Mouse (Mus musculus): ENCODE results near the gene Dtx3. TPM values are rescaled to one million over a fixed set of nuclear protein-coding genes. Genes with fewer than 3 reads are reported as not detected.

The Dtx3 gene
- total RNA-seq, 1 experiment = 29.5 TPM

DNA sequence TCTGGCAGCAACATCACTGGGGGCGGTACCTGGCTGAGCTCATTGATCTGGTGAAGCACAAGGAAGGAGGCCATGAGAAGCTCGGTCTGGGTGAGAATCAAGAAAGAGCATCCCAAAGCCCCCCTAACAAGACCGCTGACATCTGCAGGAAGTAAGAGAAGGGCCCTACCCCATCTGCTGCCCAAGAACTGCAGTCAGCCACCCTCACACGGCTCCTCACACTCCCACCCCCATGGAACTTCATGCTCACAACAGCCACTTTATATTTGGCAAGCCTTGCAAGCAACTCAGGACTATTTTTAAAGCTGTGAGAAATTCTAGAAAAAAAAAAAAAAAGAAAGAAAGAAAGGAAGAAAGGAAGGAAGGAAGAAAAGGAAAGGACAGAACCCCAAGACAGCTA is 13.4 kb upstream of the Dtx3 start:
- no peak overlapping the region for H3K27ac ChIP-seq (ENCODE audit: insufficient read depth, low read depth, low read length, poor library complexity, severe bottlenecking)
- no peak for TF ChIP-seq ZNF384 (IDR thresholded peaks at IDR 0.05; ENCODE audit: low read depth, low read length)
- TF ChIP-seq MAFK (IDR thresholded peaks at IDR 0.05; ENCODE audit: insufficient read depth, low read depth, low read length) = no peak
- TF ChIP-seq CHD2 (IDR thresholded peaks at IDR 0.05; ENCODE audit: low read depth, low read length) = no peak
- TF ChIP-seq ZC3H11A (IDR thresholded peaks at IDR 0.05; ENCODE audit: borderline replicate concordance, low read depth, low read length) = no peak
- TF ChIP-seq HCFC1 (IDR thresholded peaks at IDR 0.05; ENCODE audit: borderline replicate concordance, insufficient read depth, low read length) = no peak
- peaks cover 33% of the 10 kb centered on the region for H3K36me3 ChIP-seq (ENCODE audit: control insufficient read depth, insufficient read depth, low read length, poor library complexity, severe bottlenecking)
- H3K4me3 ChIP-seq (ENCODE audit: insufficient read depth in 1 of 2, low read depth in 1 of 2, low read length in 2 of 2, poor library complexity in 1 of 2, severe bottlenecking in 1 of 2) = no peak overlapping the region
- DNase-seq (ENCODE audit: low read depth, low spot score) = no peak
- H3K9me3 ChIP-seq (ENCODE audit: control insufficient read depth, insufficient read depth, low read depth, low read length) = no peaks in the 10 kb centered on the region
- in situ Hi-C loops (cut with MboI; ENCODE audit: low sequenced_read_pairs in 2 of 2, unreplicated experiment in 2 of 2) = no loop called here
- H3K4me1 ChIP-seq (ENCODE audit: control insufficient read depth in 2 of 2, insufficient read depth in 2 of 2, low read length in 2 of 2, poor library complexity in 1 of 2) = peaks cover 3 to 17% of the 10 kb centered on the region in 2 experiments; a peak in 3 of 4 replicates
- H3K9ac ChIP-seq (ENCODE audit: insufficient read depth, low read depth, low read length, poor library complexity, severe bottlenecking) = no peak overlapping the region

DNA sequence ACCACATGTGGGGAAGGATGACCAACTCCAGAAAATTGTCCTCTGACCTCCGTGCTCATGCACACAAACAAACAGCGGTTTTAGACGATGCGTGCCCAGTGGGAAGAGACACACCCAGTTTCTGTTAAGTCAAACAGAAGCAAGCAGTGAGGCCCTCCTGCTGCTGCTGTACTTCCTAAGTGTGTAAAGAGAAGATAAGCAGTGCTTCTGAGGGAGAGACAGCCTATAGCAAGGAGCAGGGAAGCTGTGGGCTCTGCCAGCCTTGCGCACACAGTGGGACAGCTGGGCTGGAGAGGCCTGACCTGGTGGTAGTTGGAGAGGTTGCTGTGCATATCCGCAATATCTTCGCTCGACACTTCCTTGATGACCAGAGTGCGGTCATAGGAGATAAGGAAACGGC is 9.8 kb upstream of the Dtx3 start:
- Histone ChIP-seq H3K4me1 (ENCODE audit: control insufficient read depth in 2 of 2, insufficient read depth in 2 of 2, low read length in 2 of 2, poor library complexity in 1 of 2) (peaks cover 2 to 10% of the 10 kb centered on the region in 2 experiments; a peak in 2 of 4 replicates), H3K27ac (ENCODE audit: insufficient read depth, low read depth, low read length, poor library complexity, severe bottlenecking) (no peak overlapping the region), H3K36me3 (ENCODE audit: control insufficient read depth, insufficient read depth, low read length, poor library complexity, severe bottlenecking) (peaks cover 42% of the 10 kb centered on the region), H3K9me3 (ENCODE audit: control insufficient read depth, insufficient read depth, low read depth, low read length) (no peaks in the 10 kb centered on the region), H3K9ac (ENCODE audit: insufficient read depth, low read depth, low read length, poor library complexity, severe bottlenecking) (no peak overlapping the region), H3K4me3 (ENCODE audit: insufficient read depth in 1 of 2, low read depth in 1 of 2, low read length in 2 of 2, poor library complexity in 1 of 2, severe bottlenecking in 1 of 2) (no peak overlapping the region)
- DNase-seq (ENCODE audit: low read depth, low spot score) = no peak
- TF ChIP-seq HCFC1 (IDR thresholded peaks at IDR 0.05; ENCODE audit: borderline replicate concordance, insufficient read depth, low read length) (no peak), ZC3H11A (IDR thresholded peaks at IDR 0.05; ENCODE audit: borderline replicate concordance, low read depth, low read length) (no peak), ZNF384 (IDR thresholded peaks at IDR 0.05; ENCODE audit: low read depth, low read length) (no peak), CHD2 (IDR thresholded peaks at IDR 0.05; ENCODE audit: low read depth, low read length) (no peak), MAFK (IDR thresholded peaks at IDR 0.05; ENCODE audit: insufficient read depth, low read depth, low read length) (no peak)
- in situ Hi-C loops (cut with MboI; ENCODE audit: low sequenced_read_pairs in 2 of 2, unreplicated experiment in 2 of 2) = no loop called here

DNA sequence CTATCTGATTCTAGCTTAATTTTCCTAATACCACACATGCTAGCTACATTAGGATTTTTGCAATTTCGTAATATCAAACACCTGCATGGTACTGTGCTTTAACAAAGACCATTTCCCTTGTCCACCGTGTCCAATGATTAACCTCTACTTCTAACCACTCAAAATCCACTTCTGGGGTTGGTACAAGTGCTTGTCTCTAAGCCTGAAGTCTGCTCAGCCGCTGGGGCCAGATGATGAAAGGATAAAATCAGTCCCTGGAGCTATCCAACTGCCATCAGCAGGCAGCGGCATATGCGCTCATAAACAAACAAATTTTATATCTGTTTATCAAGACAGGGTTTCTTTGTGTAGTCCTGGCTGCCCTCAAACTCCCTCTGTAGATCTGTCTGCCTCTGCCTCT is 9.1 kb upstream of the Dtx3 start:
- DNase-seq (ENCODE audit: low read depth, low spot score) = no peak
- H3K9me3 ChIP-seq (ENCODE audit: control insufficient read depth, insufficient read depth, low read depth, low read length) = no peaks in the 10 kb centered on the region
- H3K4me1 ChIP-seq (ENCODE audit: control insufficient read depth in 2 of 2, insufficient read depth in 2 of 2, low read length in 2 of 2, poor library complexity in 1 of 2) = peaks cover 0 to 7% of the 10 kb centered on the region in 2 experiments; a peak in 1 of 4 replicates
- H3K4me3 ChIP-seq (ENCODE audit: insufficient read depth in 1 of 2, low read depth in 1 of 2, low read length in 2 of 2, poor library complexity in 1 of 2, severe bottlenecking in 1 of 2) = no peak overlapping the region
- TF ChIP-seq MAFK (IDR thresholded peaks at IDR 0.05; ENCODE audit: insufficient read depth, low read depth, low read length) (no peak), HCFC1 (IDR thresholded peaks at IDR 0.05; ENCODE audit: borderline replicate concordance, insufficient read depth, low read length) (no peak), CHD2 (IDR thresholded peaks at IDR 0.05; ENCODE audit: low read depth, low read length) (no peak), ZNF384 (IDR thresholded peaks at IDR 0.05; ENCODE audit: low read depth, low read length) (no peak), ZC3H11A (IDR thresholded peaks at IDR 0.05; ENCODE audit: borderline replicate concordance, low read depth, low read length) (no peak)
- in situ Hi-C loops (cut with MboI; ENCODE audit: low sequenced_read_pairs in 2 of 2, unreplicated experiment in 2 of 2) = no loop called here
- no peak overlapping the region for H3K9ac ChIP-seq (ENCODE audit: insufficient read depth, low read depth, low read length, poor library complexity, severe bottlenecking)
- peaks cover 46% of the 10 kb centered on the region for H3K36me3 ChIP-seq (ENCODE audit: control insufficient read depth, insufficient read depth, low read length, poor library complexity, severe bottlenecking)
- H3K27ac ChIP-seq (ENCODE audit: insufficient read depth, low read depth, low read length, poor library complexity, severe bottlenecking) = no peak overlapping the region

DNA sequence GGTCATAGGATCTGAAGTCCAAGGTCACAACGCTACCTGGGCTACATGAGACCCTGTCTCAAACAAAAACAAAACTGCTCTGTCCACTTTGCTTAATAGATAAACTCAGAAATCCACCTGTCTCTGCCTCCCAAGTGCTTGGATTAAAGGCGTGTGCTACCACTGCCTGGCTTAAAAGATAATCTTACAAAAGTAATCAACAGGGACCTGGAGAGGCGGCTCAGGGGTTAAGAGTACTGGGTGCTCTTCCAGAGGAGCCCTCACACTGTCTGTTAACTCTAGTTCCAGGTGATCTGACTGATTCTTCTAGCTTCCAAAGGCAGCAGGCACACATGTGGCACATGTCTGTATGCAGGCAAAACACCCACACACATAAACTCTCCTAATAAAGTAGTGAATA is 7.6 kb upstream of the Dtx3 start:
- TF ChIP-seq MAFK (IDR thresholded peaks at IDR 0.05; ENCODE audit: insufficient read depth, low read depth, low read length) (no peak), CHD2 (IDR thresholded peaks at IDR 0.05; ENCODE audit: low read depth, low read length) (no peak), HCFC1 (IDR thresholded peaks at IDR 0.05; ENCODE audit: borderline replicate concordance, insufficient read depth, low read length) (no peak)
- H3K36me3 ChIP-seq (ENCODE audit: control insufficient read depth, insufficient read depth, low read length, poor library complexity, severe bottlenecking) = peaks cover 49% of the 10 kb centered on the region; the same call in 1 of the 2 replicates
- in situ Hi-C loops (cut with MboI; ENCODE audit: low sequenced_read_pairs in 2 of 2, unreplicated experiment in 2 of 2) = no loop called here
- H3K9ac ChIP-seq (ENCODE audit: insufficient read depth, low read depth, low read length, poor library complexity, severe bottlenecking) = no peak overlapping the region
- H3K4me1 ChIP-seq (ENCODE audit: control insufficient read depth in 2 of 2, insufficient read depth in 2 of 2, low read length in 2 of 2, poor library complexity in 1 of 2) = peaks cover 0 to 5% of the 10 kb centered on the region in 2 experiments; a peak in 1 of 4 replicates
- no peak overlapping the region for H3K4me3 ChIP-seq (ENCODE audit: insufficient read depth in 1 of 2, low read depth in 1 of 2, low read length in 2 of 2, poor library complexity in 1 of 2, severe bottlenecking in 1 of 2)
- H3K27ac ChIP-seq (ENCODE audit: insufficient read depth, low read depth, low read length, poor library complexity, severe bottlenecking) = no peak overlapping the region
- H3K9me3 ChIP-seq (ENCODE audit: control insufficient read depth, insufficient read depth, low read depth, low read length) = no peaks in the 10 kb centered on the region
- DNase-seq (ENCODE audit: low read depth, low spot score) = no peak

DNA sequence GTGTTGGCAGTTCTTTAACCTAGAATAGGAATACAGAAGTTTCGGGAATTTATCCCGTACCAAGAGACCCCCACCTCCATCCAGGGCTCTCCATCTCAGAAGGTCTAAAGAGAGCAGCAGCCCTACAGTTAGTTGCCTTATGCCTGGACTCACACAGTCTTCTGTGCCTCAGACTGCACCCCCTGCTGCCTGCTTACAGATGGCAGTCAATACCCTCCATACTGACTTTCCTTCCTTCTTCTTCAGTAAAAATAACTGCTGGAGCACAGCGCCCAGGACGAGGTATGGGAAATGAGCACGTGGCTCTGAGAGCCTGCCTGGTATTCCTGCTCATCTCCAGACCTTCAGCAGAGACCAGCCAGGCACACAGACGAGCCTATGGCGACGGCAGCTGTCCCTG is 4.8 kb upstream of the Dtx3 start:
- Histone ChIP-seq H3K27ac (ENCODE audit: insufficient read depth, low read depth, low read length, poor library complexity, severe bottlenecking) (no peak overlapping the region), H3K9ac (ENCODE audit: insufficient read depth, low read depth, low read length, poor library complexity, severe bottlenecking) (no peak overlapping the region), H3K4me1 (ENCODE audit: control insufficient read depth in 2 of 2, insufficient read depth in 2 of 2, low read length in 2 of 2, poor library complexity in 1 of 2) (peaks cover 4 to 8% of the 10 kb centered on the region in 2 experiments; a peak in 3 of 4 replicates), H3K4me3 (ENCODE audit: insufficient read depth in 1 of 2, low read depth in 1 of 2, low read length in 2 of 2, poor library complexity in 1 of 2, severe bottlenecking in 1 of 2) (no peak overlapping the region), H3K9me3 (ENCODE audit: control insufficient read depth, insufficient read depth, low read depth, low read length) (no peaks in the 10 kb centered on the region), H3K36me3 (ENCODE audit: control insufficient read depth, insufficient read depth, low read length, poor library complexity, severe bottlenecking) (peaks cover 34% of the 10 kb centered on the region; the same call in 1 of the 2 replicates)
- no peak for DNase-seq (ENCODE audit: low read depth, low spot score)
- in situ Hi-C loops (cut with MboI; ENCODE audit: low sequenced_read_pairs in 2 of 2, unreplicated experiment in 2 of 2) = no loop called here
- no peak for TF ChIP-seq ZC3H11A (IDR thresholded peaks at IDR 0.05; ENCODE audit: borderline replicate concordance, low read depth, low read length)
- no peak for TF ChIP-seq MAFK (IDR thresholded peaks at IDR 0.05; ENCODE audit: insufficient read depth, low read depth, low read length)
- no peak for TF ChIP-seq HCFC1 (IDR thresholded peaks at IDR 0.05; ENCODE audit: borderline replicate concordance, insufficient read depth, low read length)
- TF ChIP-seq ZNF384 (IDR thresholded peaks at IDR 0.05; ENCODE audit: low read depth, low read length) = no peak
- no peak for TF ChIP-seq CHD2 (IDR thresholded peaks at IDR 0.05; ENCODE audit: low read depth, low read length)

Data from ES-E14 (cell line).